ENCODE assay signal across 17 mouse cellular contexts in genomic region chr7:129962575-129962974, GRCm38 (mm10).
A peak's percentile ranks its signal among the peaks of the same experiment; 100 is the strongest.
DNase-seq lines count a peak whose midpoint lies in the region; ATAC-seq lines count a peak whose summit lies in the region.
"Had no signal": no experiment of that assay in that cellular context is flagged by ENCODE, and none has a peak within 500 bp of the region (broad histone marks: within the 10 kb centered on the region; RNA-seq: fewer than 3 reads in every experiment).

No protein-coding gene starts in this region.

- no peaks in the 10 kb centered on the region for H3K9me3 ChIP-seq in intestine, embryonic 14.5 days (ENCODE audit: control insufficient read depth, low read length)
- no peaks in the 10 kb centered on the region for H3K9me3 ChIP-seq in intestine, embryonic 15.5 days
- H3K9me3 ChIP-seq in embryonic facial prominence, embryonic 11.5 days (replicated peaks; ENCODE audit: control insufficient read depth, low read length) = no peaks in the 10 kb centered on the region
- H3K9me3 ChIP-seq in embryonic facial prominence, embryonic 14.5 days (ENCODE audit: control insufficient read depth, low read length) = no peaks in the 10 kb centered on the region
- H3K9me3 ChIP-seq in limb, embryonic 13.5 days = no peaks in the 10 kb centered on the region
- H3K9me3 ChIP-seq: midbrain, embryonic 13.5 days had no signal

- ATAC-seq in intestine, embryonic 14.5 days (replicated peaks; ENCODE audit: low FRiP score, low TSS enrichment, low read depth) = no peak
- no peak for ATAC-seq in intestine, embryonic 15.5 days
- no peak for ATAC-seq in embryonic facial prominence, embryonic 11.5 days (replicated peaks; ENCODE audit: insufficient number of reproducible peaks, low FRiP score, low TSS enrichment, low read depth)
- no peak for ATAC-seq in embryonic facial prominence, embryonic 14.5 days (ENCODE audit: low read depth)
- no peak for ATAC-seq in limb, embryonic 13.5 days (ENCODE audit: low FRiP score, low read depth)
- ATAC-seq: CD4-positive, CD25-positive, alpha-beta regulatory T cell, adult 4 months; inflammation-experienced regulatory T-cells, adult 6 months; midbrain, embryonic 13.5 days had no signal

- 36% methylated on average over 12 of the region's 12 CpGs for WGBS in intestine, embryonic 14.5 days
- WGBS in intestine, embryonic 15.5 days = 32% methylated on average over 12 of the region's 12 CpGs
- WGBS in embryonic facial prominence, embryonic 11.5 days = 32% methylated on average over 12 of the region's 12 CpGs
- WGBS in embryonic facial prominence, embryonic 14.5 days = 27% methylated on average over 12 of the region's 12 CpGs
- 10% methylated on average over 12 of the region's 12 CpGs for WGBS in limb, embryonic 13.5 days

- no peaks in the 10 kb centered on the region for H3K36me3 ChIP-seq in intestine, embryonic 14.5 days (ENCODE audit: control insufficient read depth, insufficient read depth, low read length)
- H3K36me3 ChIP-seq in intestine, embryonic 15.5 days = no peaks in the 10 kb centered on the region
- no peaks in the 10 kb centered on the region for H3K36me3 ChIP-seq in embryonic facial prominence, embryonic 11.5 days (replicated peaks; ENCODE audit: control insufficient read depth, insufficient read depth, low read depth, low read length)
- no peaks in the 10 kb centered on the region for H3K36me3 ChIP-seq in embryonic facial prominence, embryonic 14.5 days (ENCODE audit: control insufficient read depth, insufficient read depth, low read length)
- H3K36me3 ChIP-seq in limb, embryonic 13.5 days = no peaks in the 10 kb centered on the region
- H3K36me3 ChIP-seq: midbrain, embryonic 13.5 days had no signal

- 0 out of 2 replicates have a peak overlapping the region, but pooled peaks have one; percentile 3 for H3K4me2 ChIP-seq in intestine, embryonic 14.5 days (ENCODE audit: low read length)
- H3K4me2 ChIP-seq in intestine, embryonic 15.5 days (replicated peaks) = no peak overlapping the region
- no peak overlapping the region for H3K4me2 ChIP-seq in embryonic facial prominence, embryonic 11.5 days (ENCODE audit: low read depth, low read length)
- peak overlapping the region; percentile 36 for H3K4me2 ChIP-seq in embryonic facial prominence, embryonic 14.5 days (ENCODE audit: low read depth, low read length)
- H3K4me2 ChIP-seq in limb, embryonic 13.5 days (replicated peaks) = peak overlapping the region; percentile 42
- H3K4me2 ChIP-seq: midbrain, embryonic 13.5 days had no signal

- H3K27ac ChIP-seq in intestine, embryonic 14.5 days (ENCODE audit: low read depth) = peak overlapping the region; percentile 12; the same call in 1 of the 2 replicates
- H3K27ac ChIP-seq in intestine, embryonic 15.5 days = no peak overlapping the region
- H3K27ac ChIP-seq in embryonic facial prominence, embryonic 11.5 days (replicated peaks; ENCODE audit: low read depth, low read length) = 0 out of 2 replicates have a peak overlapping the region, but pooled peaks have one; percentile 36
- H3K27ac ChIP-seq in embryonic facial prominence, embryonic 14.5 days (replicated peaks; ENCODE audit: low read depth, low read length) = peak overlapping the region; percentile 49
- 0 out of 2 replicates have a peak overlapping the region, but pooled peaks have one; percentile 1 for H3K27ac ChIP-seq in limb, embryonic 13.5 days
- H3K27ac ChIP-seq: midbrain, embryonic 13.5 days had no signal

- DNase-seq in intestine, embryonic 14.5 days (ENCODE audit: low spot score) = no peak
- DNase-seq in embryonic facial prominence, embryonic 11.5 days (ENCODE audit: low spot score) = peak; percentile 69
- peak; percentile 69 for DNase-seq in embryonic facial prominence, embryonic 14.5 days (ENCODE audit: low spot score)
- DNase-seq in right cerebral cortex, adult 2 months (ENCODE audit: low spot score in 2 of 2) = no peak
- no peak for DNase-seq in thymus, adult 18-20 months
- DNase-seq: adrenal gland, adult 8-10 months; cerebellum, adult 9-10 months; kidney, postnatal 14 days; liver; lung, adult 18-20 months; lung, postnatal 36 days; thymus, adult 2 months had no signal

- no peak overlapping the region for H3K4me3 ChIP-seq in intestine, embryonic 14.5 days (ENCODE audit: low read depth, low read length)
- no peak overlapping the region for H3K4me3 ChIP-seq in intestine, embryonic 15.5 days (replicated peaks)
- H3K4me3 ChIP-seq in embryonic facial prominence, embryonic 11.5 days (ENCODE audit: low read depth, low read length) = no peak overlapping the region
- H3K4me3 ChIP-seq in embryonic facial prominence, embryonic 14.5 days (ENCODE audit: low read depth, low read length) = no peak overlapping the region
- H3K4me3 ChIP-seq in limb, embryonic 13.5 days = no peak overlapping the region
- H3K4me3 ChIP-seq: midbrain, embryonic 13.5 days had no signal

- H3K4me1 ChIP-seq in intestine, embryonic 14.5 days (replicated peaks; ENCODE audit: control insufficient read depth, insufficient read depth, low read length) = peaks cover 24% of the 10 kb centered on the region
- H3K4me1 ChIP-seq in intestine, embryonic 15.5 days (replicated peaks) = peaks cover 17% of the 10 kb centered on the region
- no peaks in the 10 kb centered on the region for H3K4me1 ChIP-seq in embryonic facial prominence, embryonic 11.5 days (ENCODE audit: control insufficient read depth, insufficient read depth, low read length)
- peaks cover 18% of the 10 kb centered on the region for H3K4me1 ChIP-seq in embryonic facial prominence, embryonic 14.5 days (ENCODE audit: control insufficient read depth, insufficient read depth, low read length)
- peaks cover 20% of the 10 kb centered on the region for H3K4me1 ChIP-seq in limb, embryonic 13.5 days

- H3K9ac ChIP-seq in intestine, embryonic 14.5 days (ENCODE audit: low read length) = no peak overlapping the region
- H3K9ac ChIP-seq in intestine, embryonic 15.5 days = no peak overlapping the region
- no peak overlapping the region for H3K9ac ChIP-seq in embryonic facial prominence, embryonic 11.5 days (replicated peaks; ENCODE audit: low read length)
- H3K9ac ChIP-seq in embryonic facial prominence, embryonic 14.5 days (ENCODE audit: low read depth, low read length) = no peak overlapping the region
- no peak overlapping the region for H3K9ac ChIP-seq in limb, embryonic 13.5 days
- H3K9ac ChIP-seq: midbrain, embryonic 13.5 days had no signal

- H3K27me3 ChIP-seq in intestine, embryonic 14.5 days (replicated peaks; ENCODE audit: control insufficient read depth, insufficient read depth, low read length) = no peaks in the 10 kb centered on the region
- no peaks in the 10 kb centered on the region for H3K27me3 ChIP-seq in intestine, embryonic 15.5 days (replicated peaks)
- no peaks in the 10 kb centered on the region for H3K27me3 ChIP-seq in embryonic facial prominence, embryonic 11.5 days (ENCODE audit: control insufficient read depth, insufficient read depth, low read length)
- H3K27me3 ChIP-seq in embryonic facial prominence, embryonic 14.5 days (replicated peaks; ENCODE audit: control insufficient read depth, insufficient read depth, low read length) = no peaks in the 10 kb centered on the region
- peaks cover 7% of the 10 kb centered on the region; the same call in 1 of the 2 replicates for H3K27me3 ChIP-seq in limb, embryonic 13.5 days
- H3K27me3 ChIP-seq: midbrain, embryonic 13.5 days had no signal

Comparison
In these comparisons a context has a peak if more than half of its experiments do, and no peak if none do; other contexts are left out.
1. H3K4me2 ChIP-seq: peak in intestine, embryonic 14.5 days (single experiment), embryonic facial prominence, embryonic 14.5 days (single experiment) and limb, embryonic 13.5 days (single experiment); none in intestine, embryonic 15.5 days (single experiment) and embryonic facial prominence, embryonic 11.5 days (single experiment).
2. DNase-seq: peak in embryonic facial prominence, embryonic 11.5 days (single experiment) and embryonic facial prominence, embryonic 14.5 days (single experiment); none in intestine, embryonic 14.5 days (single experiment), right cerebral cortex, adult 2 months (0 of 2) and thymus, adult 18-20 months (0 of 2).